Mouse (Mus musculus) liver, embryonic 11.5 days (tissue): ENCODE measurements around the gene Atp6v1fnb. TPM values are rescaled to one million over a fixed set of nuclear protein-coding genes. Genes with fewer than 3 reads are reported as not detected.

Experiments
- ATAC-seq: fragments of 200-750 bp; cut with Nextera tagmentation; replicated peaks from 2 replicates; pipeline ENCODE4 v1.8.0; 2017; ENCODE audit warnings: moderate number of reproducible peaks, mild to moderate bottlenecking, moderate TSS enrichment, moderate library complexity; ENCODE audit not compliant: low FRiP score
- DNase-seq: peaks from one replicate; pipeline ENCODE4 v3.0.0-alpha.2; 2017; ENCODE audit warnings: low spot score
- H3K27ac ChIP-seq: fragments of 300-500 bp; sonication (generic); 2 replicates; pipeline ENCODE4 v1.5.1; 2014; ENCODE audit warnings: mild to moderate bottlenecking, low read depth, low read length, control low read depth
- H3K27me3 ChIP-seq: fragments of 300-500 bp; sonication (generic); replicated peaks from 2 replicates; pipeline ENCODE4 v1.6.1; 2014; ENCODE audit warnings: low read length, mixed read lengths; ENCODE audit not compliant: control insufficient read depth, insufficient read depth
- H3K36me3 ChIP-seq: fragments of 300-500 bp; sonication (generic); 2 replicates; pipeline ENCODE4 v1.6.1; 2014; ENCODE audit warnings: mild to moderate bottlenecking, low read length, moderate library complexity, mixed read lengths; ENCODE audit not compliant: control insufficient read depth, insufficient read depth
- H3K4me1 ChIP-seq: fragments of 300-500 bp; sonication (generic); replicated peaks from 2 replicates; pipeline ENCODE4 v1.6.1; 2014; ENCODE audit warnings: low read length, mixed read lengths; ENCODE audit not compliant: control insufficient read depth, insufficient read depth
- H3K4me2 ChIP-seq: fragments of 300-500 bp; sonication (generic); 2 replicates; pipeline ENCODE4 v1.6.1; 2014; ENCODE audit warnings: mild to moderate bottlenecking, control low read depth, moderate library complexity
- H3K4me3 ChIP-seq: fragments of 300-500 bp; sonication (generic); 2 replicates; pipeline ENCODE4 v1.5.1; 2014; ENCODE audit warnings: low read depth, low read length, control low read depth
- H3K9ac ChIP-seq: fragments of 300-500 bp; sonication (generic); 2 replicates; pipeline ENCODE4 v1.6.1; 2014; ENCODE audit warnings: low read depth, low read length, control low read depth
- H3K9me3 ChIP-seq: fragments of 300-500 bp; sonication (generic); 2 replicates; pipeline ENCODE4 v1.6.1; 2016; ENCODE audit warnings: low read length, inconsistent platforms, mixed read lengths; ENCODE audit not compliant: control insufficient read depth
- WGBS: fragments of 180-500 bp; shearing (Covaris S2); extraction: QIAGEN DNeasy Blood & Tissue Kit; methylation state at CpG from one replicate; pipeline ENCODE4 v1.1.7; 2014; 5-methylcytosine and 5-hydroxymethylcytosine counted together
- polyA plus RNA-seq: library from polyadenylated mRNA; unstranded; fragments of >200 nt; fragmentation: Nextera tagmentation; extraction: Ambion mirVana; gene quantifications from 2 replicates; pipeline ENCODE4 v1.2.1, GENCODE M21; 2014

The Atp6v1fnb gene
- polyA plus RNA-seq, 1 experiment from 2014 or later = 0.34 TPM

DNA sequence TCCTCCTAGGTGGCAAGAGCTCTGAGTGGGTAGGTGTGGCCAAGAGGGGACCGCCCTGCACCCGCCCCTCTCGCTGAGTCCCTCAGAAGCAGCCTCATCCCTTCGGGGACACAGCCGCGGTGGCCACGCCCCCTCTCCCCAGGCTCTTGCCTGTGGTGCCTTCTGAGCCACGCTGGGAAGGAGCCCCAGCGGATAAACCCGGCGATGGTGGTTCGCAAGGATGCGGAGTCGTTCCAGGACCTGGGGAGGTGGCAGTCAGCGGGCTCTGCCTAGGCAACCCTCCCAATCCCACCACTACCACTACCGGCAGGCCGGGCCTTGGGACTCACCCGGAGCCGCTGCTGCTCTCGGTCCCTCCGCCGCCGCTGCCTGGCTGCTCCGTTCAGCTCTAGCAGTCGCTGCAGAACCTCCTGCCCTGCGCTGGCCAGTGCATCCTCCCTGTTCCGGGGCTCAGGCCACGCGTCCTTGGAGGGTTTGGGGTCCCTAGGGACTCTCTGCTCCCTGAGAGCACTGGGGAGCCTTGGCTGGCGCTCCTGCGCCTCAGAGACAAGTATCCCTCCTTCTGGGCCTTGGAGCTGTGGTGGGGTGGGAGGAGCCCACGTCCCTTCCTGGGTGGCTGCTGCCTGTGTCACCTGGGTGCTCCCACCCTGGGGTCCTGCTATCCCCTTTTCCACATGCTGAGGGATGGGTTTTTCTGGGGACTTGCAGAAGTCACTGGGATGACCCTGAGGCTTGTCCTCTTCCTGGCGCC is 2.9 kb downstream of the Atp6v1fnb start:
- H3K27ac ChIP-seq = no peak overlapping the region
- DNase-seq (peak; percentile 87), ATAC-seq (peak; percentile 99)
- peak overlapping the region; percentile 36 for H3K9ac ChIP-seq
- no peaks in the 10 kb centered on the region for H3K9me3 ChIP-seq
- H3K4me2 ChIP-seq = peak overlapping the region; percentile 74
- peak overlapping the region; percentile 58 for H3K4me3 ChIP-seq
- WGBS = 4% methylated on average over 33 of the region's 33 CpGs
- peaks cover 16% of the 10 kb centered on the region; the same call in 1 of the 2 replicates for H3K36me3 ChIP-seq
- peaks cover 4% of the 10 kb centered on the region; the same call in 1 of the 2 replicates for H3K4me1 ChIP-seq
- no peaks in the 10 kb centered on the region; the same call in 1 of the 2 replicates for H3K27me3 ChIP-seq

DNA sequence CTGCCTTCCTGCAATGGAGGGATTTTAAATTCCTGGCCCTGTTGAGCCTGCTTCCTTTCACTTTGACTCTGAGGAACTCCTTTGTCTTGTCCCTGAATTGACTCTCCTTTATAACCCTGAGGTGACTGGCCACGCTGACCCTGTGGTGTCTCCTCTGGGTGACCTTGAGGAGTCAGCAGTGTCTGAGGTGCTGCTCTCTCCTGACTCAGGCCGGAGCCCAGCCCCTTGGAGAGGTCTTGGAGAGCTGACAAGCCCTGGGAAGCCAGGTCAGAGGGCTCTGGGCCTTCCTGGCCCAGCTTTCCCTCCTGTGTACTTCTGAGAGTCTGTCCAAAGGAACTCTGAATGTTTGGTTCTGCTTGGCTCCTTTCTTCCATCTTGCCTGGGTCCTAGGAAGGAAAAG is 3.5 kb downstream of the Atp6v1fnb start:
- H3K4me1 ChIP-seq = peaks cover 4% of the 10 kb centered on the region; the same call in 1 of the 2 replicates
- WGBS = 71% methylated on average over 2 of the region's 2 CpGs
- H3K9ac ChIP-seq = no peak overlapping the region
- H3K36me3 ChIP-seq = peaks cover 16% of the 10 kb centered on the region; the same call in 1 of the 2 replicates
- no peaks in the 10 kb centered on the region; the same call in 1 of the 2 replicates for H3K27me3 ChIP-seq
- H3K27ac ChIP-seq = no peak overlapping the region
- peak overlapping the region; percentile 74 for H3K4me2 ChIP-seq
- no peak overlapping the region for H3K4me3 ChIP-seq
- ATAC-seq (no peak), DNase-seq (no peak)
- no peaks in the 10 kb centered on the region for H3K9me3 ChIP-seq

DNA sequence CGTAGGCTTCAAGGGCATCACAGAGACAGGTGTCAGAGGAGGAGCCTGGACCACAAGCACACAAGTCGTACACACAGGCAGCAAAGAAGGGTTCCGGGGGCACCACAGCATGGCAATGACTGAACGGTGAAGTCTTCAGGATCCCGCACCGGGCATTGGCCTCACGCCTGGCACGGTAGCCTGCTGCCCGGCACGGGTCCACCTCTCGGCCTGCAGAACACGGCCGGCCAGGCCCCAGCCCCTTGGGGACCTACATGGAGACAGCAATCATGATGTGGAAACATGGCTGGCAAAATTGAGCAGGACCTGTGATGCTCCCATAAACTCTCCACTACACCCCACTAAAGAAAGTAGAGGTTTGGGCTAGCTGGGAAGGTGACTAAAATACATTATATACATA is 11.5 kb downstream of the Atp6v1fnb start:
- no peak overlapping the region for H3K4me2 ChIP-seq
- no peaks in the 10 kb centered on the region for H3K36me3 ChIP-seq
- no peaks in the 10 kb centered on the region for H3K9me3 ChIP-seq
- ATAC-seq (no peak), DNase-seq (no peak)
- WGBS = 90% methylated on average over 13 of the region's 13 CpGs
- H3K4me1 ChIP-seq = peaks cover 3% of the 10 kb centered on the region; the same call in 1 of the 2 replicates
- H3K4me3 ChIP-seq = no peak overlapping the region
- H3K9ac ChIP-seq = no peak overlapping the region
- no peak overlapping the region for H3K27ac ChIP-seq
- H3K27me3 ChIP-seq = peaks cover 19% of the 10 kb centered on the region

DNA sequence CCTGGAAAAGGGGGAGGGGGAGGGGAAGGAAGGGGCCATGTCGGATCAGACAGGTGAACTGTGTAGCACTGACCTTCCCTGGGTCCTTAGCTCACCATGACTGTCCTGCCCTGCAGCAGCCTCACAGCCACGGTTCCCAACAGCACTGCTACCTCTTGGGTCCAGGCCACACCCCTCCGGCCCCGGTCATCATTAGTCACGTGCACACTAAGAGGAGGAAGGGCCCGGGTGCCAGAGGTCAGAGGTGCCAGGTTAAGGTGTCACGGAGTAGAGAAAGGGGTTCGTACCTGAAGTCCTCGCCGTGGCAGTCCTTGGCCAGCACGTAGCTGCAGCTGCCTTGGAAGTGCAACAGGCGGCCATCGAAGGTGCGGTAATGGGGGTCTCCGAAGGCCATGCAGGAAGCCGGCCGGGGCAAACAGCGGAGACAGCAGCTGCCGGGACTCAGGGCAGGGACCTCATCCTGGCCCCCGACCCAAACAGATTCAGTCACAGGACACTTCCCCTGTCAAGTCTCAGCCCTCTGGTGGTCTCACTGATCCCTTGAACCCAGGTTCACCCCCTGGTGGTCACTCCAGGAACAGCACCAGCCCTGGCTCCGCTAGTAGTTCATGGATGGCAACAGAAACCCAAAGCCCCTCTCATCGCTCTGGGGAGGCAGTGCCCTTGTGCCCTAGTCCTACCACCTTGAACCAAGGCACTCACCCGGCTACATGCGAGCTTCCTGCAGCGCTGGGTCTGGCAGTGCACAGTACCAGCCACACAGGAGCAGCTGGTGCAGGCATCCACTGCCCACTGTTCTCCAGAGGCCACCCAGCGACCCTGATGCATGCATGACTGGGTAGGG is 13.7 kb downstream of the Atp6v1fnb start:
- peaks cover 26% of the 10 kb centered on the region for H3K27me3 ChIP-seq
- ATAC-seq (peak; percentile 69), DNase-seq (peak; percentile 80)
- H3K27ac ChIP-seq = no peak overlapping the region
- peak overlapping the region; percentile 89 for H3K4me2 ChIP-seq
- H3K9ac ChIP-seq = no peak overlapping the region
- H3K4me3 ChIP-seq = peak overlapping the region; percentile 52
- H3K4me1 ChIP-seq = peaks cover 3% of the 10 kb centered on the region; the same call in 1 of the 2 replicates
- 8% methylated on average over 26 of the region's 26 CpGs for WGBS
- H3K9me3 ChIP-seq = no peaks in the 10 kb centered on the region
- no peaks in the 10 kb centered on the region for H3K36me3 ChIP-seq

DNA sequence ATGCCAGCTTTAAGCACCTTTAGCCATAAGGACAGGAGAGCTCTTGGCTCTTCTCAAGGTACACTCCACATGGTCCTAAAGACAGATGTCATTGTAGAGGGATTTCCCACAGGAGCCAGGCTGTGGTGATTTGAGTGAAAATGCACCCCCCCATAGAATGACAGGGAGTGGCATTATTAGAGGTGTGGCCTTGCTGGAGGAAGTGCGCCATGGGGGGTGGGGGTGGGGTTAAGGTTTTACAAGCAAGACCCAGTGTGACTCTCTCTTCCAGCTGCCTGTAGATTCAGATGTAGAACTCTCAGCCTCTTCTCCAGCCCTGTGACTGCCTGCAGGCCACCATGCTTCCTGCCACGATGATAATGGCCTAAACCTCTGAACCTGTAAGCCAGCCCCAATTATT is 14.7 kb downstream of the Atp6v1fnb start:
- H3K27ac ChIP-seq = no peak overlapping the region
- H3K4me3 ChIP-seq = no peak overlapping the region
- peaks cover 35% of the 10 kb centered on the region for H3K27me3 ChIP-seq
- no peak overlapping the region for H3K4me2 ChIP-seq
- no peaks in the 10 kb centered on the region for H3K9me3 ChIP-seq
- no peaks in the 10 kb centered on the region for H3K36me3 ChIP-seq
- WGBS = 42% methylated on average over 2 of the region's 2 CpGs
- ATAC-seq (no peak), DNase-seq (no peak)
- peaks cover 3% of the 10 kb centered on the region; the same call in 1 of the 2 replicates for H3K4me1 ChIP-seq
- no peak overlapping the region for H3K9ac ChIP-seq

DNA sequence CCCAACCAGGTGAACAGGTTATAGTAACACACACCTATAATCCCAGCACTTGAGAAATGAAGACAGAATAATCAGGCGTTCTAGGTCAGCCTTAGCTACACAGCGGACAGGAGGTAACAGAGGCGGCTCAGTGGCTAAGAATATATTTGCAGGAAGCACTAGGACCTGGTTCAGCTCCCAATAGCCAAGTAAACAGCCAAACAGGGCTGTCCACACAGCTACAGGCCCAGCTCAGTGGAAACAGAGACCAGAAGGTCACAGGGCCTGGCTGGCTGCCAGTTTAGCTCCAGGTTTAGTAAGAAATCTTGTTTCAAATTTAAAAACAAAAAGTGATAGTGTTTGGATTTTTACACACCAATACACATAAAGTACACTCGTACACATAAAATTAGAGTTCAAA is 22.9 kb downstream of the Atp6v1fnb start:
- Histone ChIP-seq H3K36me3 (no peaks in the 10 kb centered on the region), H3K4me1 (peaks cover 5% of the 10 kb centered on the region; the same call in 1 of the 2 replicates), H3K9me3 (no peaks in the 10 kb centered on the region), H3K27me3 (peaks cover 51% of the 10 kb centered on the region), H3K4me3 (no peak overlapping the region), H3K27ac (no peak overlapping the region), H3K9ac (no peak overlapping the region), H3K4me2 (no peak overlapping the region)
- 79% methylated on average over 4 of the region's 4 CpGs for WGBS
- ATAC-seq (no peak), DNase-seq (no peak)

DNA sequence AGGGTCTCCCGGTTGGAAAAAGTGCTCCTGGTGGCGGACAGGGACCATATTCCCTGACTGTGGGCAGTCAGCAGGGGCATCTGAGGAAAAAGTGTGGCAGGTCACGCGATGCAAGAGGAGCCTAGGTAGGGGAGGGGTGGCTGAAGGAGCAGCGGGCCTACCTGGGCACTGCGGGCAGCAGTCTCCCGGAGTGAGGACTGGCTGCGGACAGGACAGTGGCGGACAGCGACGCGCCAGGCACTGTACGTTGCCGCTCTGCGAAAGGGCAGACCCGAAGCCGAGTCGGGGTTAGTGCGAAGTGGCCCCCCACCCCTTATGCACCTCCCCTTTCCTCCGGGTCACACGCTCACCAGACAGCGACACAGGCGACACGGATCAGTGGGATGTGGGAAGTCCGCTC is 25.0 kb downstream of the Atp6v1fnb start:
- H3K36me3 ChIP-seq = no peaks in the 10 kb centered on the region
- DNase-seq (no peak), ATAC-seq (no peak)
- peaks cover 17% of the 10 kb centered on the region for H3K4me1 ChIP-seq
- H3K9me3 ChIP-seq = no peaks in the 10 kb centered on the region
- 22% methylated on average over 25 of the region's 25 CpGs for WGBS
- H3K4me3 ChIP-seq = no peak overlapping the region
- no peak overlapping the region for H3K27ac ChIP-seq
- no peak overlapping the region for H3K4me2 ChIP-seq
- no peak overlapping the region for H3K9ac ChIP-seq
- peaks cover 38% of the 10 kb centered on the region for H3K27me3 ChIP-seq

DNA sequence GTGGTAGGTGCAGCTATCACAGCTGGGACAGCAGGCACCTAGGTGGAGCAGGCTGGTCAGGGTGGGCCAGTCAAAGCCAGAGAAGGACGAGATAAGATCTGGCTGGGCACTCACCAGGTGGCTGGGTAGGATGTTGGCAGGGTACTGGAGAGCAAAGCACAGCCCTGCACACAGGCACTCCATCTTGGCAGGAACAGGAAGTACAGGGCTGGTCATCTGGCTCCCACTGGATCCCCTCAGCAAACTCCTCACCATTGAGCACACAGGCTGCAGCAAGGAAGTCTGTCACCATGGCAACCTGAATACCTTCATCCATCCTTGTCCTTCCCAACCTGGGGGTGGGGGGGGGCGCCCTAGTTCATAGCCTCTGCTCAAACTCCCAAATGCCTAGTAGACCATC is 26.6 kb downstream of the Atp6v1fnb start:
- ATAC-seq = no peak

More for the DNA sequence above, 26.6 kb downstream of the Atp6v1fnb start:
- 47% methylated on average over 2 of the region's 2 CpGs for WGBS
- no peak overlapping the region for H3K4me3 ChIP-seq
- DNase-seq = no peak
- peaks cover 33% of the 10 kb centered on the region for H3K27me3 ChIP-seq
- H3K27ac ChIP-seq = no peak overlapping the region
- no peaks in the 10 kb centered on the region for H3K36me3 ChIP-seq
- H3K9ac ChIP-seq = no peak overlapping the region
- no peaks in the 10 kb centered on the region for H3K9me3 ChIP-seq
- peaks cover 19% of the 10 kb centered on the region for H3K4me1 ChIP-seq
- no peak overlapping the region for H3K4me2 ChIP-seq
